Mouse (Mus musculus): ENCODE measurements around the gene Sfxn1.

GRCm38 (mm10) chr13:54155822-54156221 lies 84.2 kb downstream of the Sfxn1 start:
- no peak for TF ChIP-seq CTCF (IDR thresholded peaks at IDR 0.05; ENCODE audit: borderline replicate concordance, insufficient read depth, low read length)
- no peak for TF ChIP-seq POLR2A (IDR thresholded peaks at IDR 0.05; ENCODE audit: low read depth, low read length)
